Mouse (Mus musculus): ENCODE results near the gene Tom1.

Tom1 gene

DNA sequence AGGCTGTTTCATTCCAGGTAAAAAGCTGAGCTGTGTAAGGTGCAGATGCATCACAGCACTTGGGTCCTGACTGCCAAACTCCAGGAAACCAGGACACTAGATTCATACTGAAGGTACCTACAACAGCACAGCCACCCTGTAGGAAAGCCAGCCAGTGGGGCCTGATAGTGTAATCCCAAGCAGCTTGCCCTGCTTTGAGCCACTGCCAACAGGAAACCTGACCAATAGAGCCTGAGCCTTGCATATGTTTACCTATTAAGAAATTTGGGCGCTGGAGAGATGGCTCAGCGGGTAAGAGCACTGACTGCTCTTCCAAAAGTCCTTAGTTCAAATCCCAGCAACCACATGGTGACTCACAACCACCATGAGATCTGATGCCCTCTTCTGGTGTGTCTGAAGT lies 8.7 kb downstream of the Tom1 start:
- no peak for DNase-seq (ENCODE audit: low spot score)

DNA sequence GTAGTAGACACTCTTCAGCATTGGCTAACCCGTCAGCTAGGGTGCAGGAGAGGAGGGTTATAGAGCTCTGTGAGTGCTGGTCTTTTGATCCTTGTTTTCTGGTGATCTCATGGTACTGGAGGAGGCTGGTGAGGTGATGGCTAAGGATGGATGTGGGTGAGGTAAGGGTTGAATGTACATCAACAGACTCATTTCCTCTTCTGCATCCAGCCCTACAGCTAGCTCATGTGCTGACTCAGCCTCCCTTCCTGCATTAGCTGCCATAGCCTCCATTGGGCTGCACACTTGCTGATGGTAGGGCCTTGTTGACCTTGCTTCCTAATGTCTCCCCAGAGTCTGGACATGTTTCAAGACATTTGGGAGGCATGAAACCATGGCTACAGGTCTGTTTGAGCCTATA lies 9.5 kb downstream of the Tom1 start:
- DNase-seq (ENCODE audit: low spot score): no peak

DNA sequence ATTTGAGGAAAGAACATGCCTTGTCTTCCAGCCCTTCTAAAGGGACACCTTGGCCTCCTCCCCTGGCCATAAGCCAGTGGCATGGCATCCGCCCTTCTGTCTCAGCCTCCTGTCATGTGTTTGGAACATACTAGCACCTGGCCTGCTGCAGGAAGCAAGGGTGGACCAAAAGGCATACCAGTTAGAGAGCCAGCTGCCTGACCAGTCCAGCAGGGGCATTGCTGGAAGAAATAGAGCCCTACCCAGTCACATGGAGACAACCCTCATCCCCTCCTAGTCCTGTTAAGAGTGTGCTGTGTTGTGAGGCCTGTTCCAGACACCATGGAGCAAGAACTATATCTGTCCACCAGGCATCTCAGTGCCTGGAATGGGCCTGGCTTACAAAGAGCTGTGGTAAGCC lies 12.8 kb downstream of the Tom1 start:
- DNase-seq (ENCODE audit: low spot score): no peak

DNA sequence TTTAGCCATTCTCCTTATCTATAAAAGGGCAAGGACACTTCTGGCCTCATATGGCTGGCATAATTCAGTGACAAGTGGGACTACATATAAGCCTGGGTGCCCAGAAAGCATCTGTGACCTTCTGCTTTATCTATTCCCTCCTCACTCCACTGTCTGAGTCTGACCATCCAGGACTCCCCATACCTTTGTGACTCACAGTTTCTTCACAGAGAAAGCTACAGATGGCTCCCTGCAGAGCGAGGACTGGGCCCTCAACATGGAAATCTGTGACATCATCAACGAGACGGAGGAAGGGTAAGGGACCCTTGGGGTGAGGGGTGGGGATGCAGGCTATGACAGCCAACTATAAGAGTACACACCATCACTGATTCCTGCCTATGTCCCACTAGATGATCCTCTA lies 14.3 kb downstream of the Tom1 start:
- DNase-seq (ENCODE audit: low spot score): no peak

DNA sequence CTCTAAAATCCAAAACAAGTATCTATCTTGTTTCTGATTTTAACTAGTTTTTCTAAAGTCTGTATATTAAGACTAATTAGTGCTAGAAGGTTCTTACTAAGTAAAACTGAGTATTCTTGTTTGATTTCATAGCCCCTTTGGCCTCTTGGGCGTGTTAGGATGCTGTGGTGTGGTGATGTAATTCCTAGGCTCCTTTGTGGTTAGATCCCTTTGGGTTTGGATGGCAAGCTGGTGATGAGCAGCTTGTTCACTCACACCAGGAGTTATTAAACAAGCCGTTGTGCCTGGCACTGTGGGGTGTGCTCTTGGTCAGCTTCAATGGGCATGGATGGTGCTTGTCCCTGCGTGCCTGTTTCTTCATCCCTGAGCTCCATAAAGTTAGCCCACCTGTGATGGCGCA lies 19.8 kb downstream of the Tom1 start:
- DNase-seq (ENCODE audit: low spot score): no peak

DNA sequence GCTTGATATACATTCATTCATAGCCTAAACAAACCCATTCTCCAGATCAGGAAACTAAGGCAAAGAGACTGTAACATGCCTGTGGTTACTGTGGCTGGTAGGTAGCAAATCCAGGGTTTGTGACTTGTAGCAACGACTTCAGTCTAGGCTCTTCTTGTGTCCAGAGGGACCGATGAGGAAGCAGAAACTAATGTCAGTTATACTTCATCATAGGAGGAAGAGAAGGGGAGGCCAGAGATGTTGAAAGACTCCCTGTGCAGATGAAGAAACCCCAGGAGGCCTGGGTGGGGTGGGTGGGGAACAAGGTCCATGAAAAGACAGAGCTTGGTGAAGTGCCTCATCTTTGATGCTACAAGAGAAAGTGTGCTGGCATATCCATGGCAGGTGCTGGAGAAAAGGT lies 22.2 kb downstream of the Tom1 start:
- no peak for DNase-seq (ENCODE audit: low spot score)

DNA sequence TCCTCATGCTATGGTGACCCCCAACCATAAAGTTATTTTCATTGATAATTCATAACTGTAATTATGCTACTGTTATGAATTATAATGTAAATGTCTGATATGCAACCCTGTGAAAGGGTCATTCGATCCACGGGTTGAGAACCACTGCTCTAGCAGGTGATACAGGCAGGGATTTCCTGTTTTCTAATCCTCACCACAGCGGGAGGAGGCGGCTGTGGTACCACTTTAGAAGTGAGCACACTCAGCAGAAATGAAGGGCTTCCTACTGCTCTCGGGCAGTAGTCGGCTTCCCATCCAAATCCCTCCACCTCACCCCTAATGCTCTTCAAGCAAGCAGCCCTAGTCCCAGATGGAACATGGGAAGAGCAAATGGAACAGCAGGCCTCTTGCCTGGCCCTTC lies 26.5 kb downstream of the Tom1 start:
- DNase-seq (ENCODE audit: low spot score): no peak

DNA sequence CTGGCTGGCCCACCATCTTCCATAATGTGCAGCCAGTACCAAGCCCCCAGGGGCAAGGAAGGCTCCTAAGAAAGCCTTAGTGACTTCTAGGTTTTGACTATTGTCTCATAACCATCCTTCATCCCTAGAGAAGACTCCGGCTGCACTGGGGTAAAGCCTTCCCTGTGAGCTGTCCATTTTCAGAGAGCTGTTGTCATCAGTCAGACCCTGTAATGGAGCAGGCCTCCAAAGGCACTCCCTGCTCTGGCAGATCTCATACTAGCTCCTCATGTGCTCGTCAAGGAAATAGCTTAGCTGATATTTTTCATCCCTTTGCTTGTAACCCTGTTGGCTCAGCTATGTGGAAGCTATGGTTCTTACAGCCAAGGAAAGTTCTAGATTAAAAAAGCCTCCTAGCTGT lies 27.3 kb downstream of the Tom1 start:
- no peak for DNase-seq (ENCODE audit: low spot score)

DNA sequence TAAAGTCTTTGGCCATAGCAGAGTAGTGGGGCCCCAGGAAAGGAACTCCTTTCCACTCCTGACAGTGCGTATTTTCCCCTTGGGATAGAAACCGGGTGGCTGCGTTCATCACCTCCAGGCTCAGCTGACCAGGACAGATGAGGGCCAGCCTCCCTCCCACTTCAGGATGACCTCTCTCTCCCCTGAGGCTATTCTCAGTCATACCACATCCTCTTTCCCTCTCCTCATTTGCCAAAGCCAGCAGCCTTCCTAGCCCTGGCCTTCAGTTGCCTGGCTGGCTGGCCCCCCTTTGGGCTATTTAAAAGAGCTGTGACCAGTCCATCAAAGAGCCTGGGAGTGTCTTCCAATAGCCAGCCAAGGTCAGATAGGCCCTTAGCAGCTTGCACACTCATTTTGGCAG lies 29.8 kb downstream of the Tom1 start:
- DNase-seq (ENCODE audit: low spot score): no peak

DNA sequence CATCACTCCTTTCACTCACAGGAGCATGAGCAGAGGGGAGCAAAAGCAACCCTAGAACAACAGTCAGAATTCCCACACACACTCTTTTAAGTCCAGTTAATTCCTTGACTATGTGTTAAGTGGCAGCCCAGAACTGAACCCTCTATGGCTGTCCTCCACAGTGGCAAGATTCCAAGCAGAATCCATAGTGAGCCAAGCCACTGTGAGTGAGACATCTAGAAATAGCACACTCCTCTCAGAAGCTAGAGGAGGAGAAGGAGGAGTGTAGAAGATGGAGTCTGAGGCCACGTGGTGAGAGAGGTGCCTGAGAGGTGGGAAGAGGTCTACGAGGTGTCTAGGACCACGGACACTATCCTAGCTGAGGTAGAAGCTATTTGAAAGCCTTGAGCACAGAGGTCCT lies 31.3 kb downstream of the Tom1 start:
- no peak for DNase-seq (ENCODE audit: low spot score)

DNA sequence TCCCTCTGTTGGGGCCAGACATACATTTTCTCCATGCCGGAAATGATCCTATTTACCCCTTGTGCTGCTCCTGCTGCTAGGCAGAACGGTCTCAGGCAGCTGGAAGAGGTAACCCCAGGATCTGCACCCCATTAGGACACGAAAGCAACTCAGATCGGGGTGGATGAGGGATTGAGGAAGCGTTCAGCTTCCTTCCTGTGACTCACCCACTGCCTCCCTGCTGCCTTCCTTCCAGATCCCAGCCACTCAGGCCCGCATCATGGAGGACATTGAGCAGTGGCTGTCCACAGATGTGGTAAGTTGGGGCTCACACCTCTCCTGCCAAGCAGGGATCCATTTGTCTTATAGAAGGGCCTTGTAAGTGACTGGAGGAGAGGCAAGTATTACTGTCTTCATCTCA lies 33.8 kb downstream of the Tom1 start:
- no peak for DNase-seq (ENCODE audit: low spot score)

DNA sequence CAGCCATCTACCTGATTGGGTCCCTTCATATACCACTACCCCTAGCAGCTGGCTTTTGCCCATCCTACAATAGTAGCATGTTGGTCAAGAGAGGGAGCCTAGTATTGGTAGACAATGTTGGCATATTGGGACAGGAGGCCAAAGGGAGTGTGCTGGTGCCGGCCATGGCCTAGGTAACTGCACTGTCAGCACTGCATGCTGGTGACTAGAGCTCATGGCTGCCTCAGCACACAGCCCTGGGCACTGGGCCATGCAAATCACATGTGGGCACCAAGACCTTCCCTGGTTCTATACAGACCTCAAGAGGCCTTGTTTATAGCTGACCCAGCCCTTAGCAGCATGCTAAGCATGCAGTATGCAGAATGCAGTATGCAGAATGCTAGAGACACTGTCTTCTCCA lies 36.8 kb downstream of the Tom1 start:
- no peak for DNase-seq (ENCODE audit: low spot score)

DNA sequence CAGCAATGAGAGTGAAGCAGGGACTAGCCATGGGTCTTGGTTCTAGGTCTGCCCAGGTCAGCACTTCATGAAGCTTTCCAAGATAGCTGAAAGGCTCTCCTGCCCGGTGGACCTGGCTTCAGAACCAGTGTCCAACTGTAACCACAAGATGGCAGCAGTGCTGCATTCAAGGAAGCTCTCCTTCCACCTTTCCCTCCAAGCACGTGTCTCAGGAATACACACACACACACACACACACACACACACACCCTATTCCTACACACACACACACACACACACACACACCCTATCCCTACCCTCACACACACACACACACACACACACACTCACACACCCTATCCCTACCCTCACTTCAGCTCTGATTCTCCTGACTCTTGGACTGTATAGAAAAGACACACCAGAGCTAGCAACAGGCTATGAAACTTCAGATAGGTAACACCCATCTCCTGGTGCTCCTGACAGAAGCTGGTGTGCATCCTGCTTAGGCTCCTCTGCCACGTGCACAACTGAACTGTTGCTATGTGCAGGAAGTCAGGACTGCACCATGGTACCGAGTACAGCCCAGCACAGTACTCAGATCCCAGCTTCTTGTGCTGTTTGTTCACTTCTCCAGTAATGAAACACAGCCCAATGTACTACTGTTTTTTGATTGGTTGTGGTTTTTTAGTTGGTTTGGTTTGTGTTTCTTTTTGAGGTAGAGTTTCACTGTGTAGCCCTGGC lies 38.3 kb downstream of the Tom1 start:
- peak; percentile 42 for DNase-seq (ENCODE audit: low spot score)

DNA sequence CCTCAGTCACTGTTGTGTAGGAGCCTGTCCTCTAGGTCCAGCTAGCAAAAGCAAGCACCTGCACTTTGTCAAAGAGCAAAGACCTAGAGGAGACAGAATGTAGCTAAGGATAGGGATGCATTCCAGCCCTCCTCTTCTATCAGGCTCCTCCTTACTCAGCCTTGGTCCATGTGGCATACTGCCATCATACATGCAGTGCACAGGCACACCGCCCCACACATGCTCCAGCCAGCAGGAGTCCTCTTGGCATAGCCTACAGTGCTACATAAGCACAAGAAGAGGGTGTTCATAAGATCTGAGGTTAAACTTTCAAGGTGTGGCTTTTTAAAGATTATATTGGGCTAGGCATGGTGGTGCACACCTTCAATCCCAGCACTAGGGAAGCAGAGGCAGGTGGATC lies 41.4 kb downstream of the Tom1 start:
- DNase-seq (ENCODE audit: low spot score): no peak

DNA sequence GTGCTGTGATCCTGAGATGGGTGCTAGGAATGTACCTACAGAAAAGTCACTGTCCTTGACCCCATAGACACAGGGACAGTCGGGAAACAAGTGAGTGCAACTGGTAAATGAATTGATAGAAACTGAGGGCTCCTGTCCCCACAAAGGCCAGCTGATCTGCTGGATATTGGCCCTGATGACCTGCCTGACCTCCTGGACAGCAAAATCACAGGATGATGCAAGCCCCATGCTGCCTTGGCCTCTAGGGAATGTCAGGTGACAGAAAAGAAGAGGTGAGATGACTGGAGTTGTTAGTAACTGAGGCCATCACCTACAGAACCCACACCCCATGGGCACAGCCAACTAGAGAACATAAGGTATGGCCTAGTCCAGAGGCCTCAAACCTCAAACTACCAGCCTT lies 44.7 kb downstream of the Tom1 start:
- DNase-seq (ENCODE audit: low spot score): no peak

DNA sequence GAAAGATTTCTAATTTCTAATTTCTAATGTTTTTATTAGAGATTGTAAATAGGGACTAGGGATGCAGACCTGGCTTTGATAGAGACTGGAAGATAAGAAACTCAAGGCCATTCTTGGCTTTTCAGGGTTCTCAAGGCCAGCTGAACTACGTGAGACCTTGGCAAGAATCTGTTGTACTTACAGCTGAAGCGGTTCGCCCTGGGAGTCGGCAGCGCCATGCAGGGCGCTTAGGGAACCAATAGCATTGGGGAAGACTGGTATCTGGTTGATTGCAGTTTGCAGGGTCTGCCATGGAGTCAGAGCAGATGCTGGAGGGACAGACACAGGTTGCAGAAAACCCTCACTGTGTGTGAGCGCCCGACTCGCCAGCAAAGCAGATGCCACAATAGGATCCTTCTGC lies 45.3 kb downstream of the Tom1 start:
- no peak for DNase-seq (ENCODE audit: low spot score)

DNA sequence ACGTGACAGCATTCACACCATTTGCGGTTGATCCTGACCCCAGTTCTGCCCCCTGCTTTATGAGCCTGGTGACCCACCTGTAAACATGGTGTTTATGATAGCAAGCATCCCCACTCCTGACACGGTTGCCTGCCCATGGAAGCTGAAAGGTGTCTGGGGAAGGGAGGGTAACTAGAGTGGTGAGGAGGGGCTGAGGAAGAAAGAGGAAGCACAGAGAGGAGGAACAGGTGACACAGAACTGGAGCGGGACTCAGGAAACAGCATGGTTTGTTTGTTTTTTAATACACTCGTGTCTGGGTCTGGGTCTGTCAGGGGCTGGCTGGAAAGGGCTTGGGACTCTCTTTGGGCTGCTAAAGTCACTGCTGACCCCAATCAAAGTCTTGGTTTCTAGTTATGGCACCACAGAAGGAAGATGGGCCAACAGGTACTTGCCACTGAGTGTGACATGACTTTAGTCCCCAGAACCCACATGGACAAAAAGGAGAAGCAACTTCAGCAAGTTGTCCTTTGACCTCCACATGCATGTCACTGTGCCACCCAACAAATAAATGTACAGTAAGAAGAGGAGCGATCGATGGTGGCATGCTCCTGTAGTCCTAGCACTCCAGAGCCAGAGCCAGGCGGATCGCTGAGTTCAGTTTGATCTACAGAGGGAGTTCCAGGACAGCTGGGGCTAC lies 48.0 kb downstream of the Tom1 start:
- DNase-seq (ENCODE audit: low spot score): no peak

DNA sequence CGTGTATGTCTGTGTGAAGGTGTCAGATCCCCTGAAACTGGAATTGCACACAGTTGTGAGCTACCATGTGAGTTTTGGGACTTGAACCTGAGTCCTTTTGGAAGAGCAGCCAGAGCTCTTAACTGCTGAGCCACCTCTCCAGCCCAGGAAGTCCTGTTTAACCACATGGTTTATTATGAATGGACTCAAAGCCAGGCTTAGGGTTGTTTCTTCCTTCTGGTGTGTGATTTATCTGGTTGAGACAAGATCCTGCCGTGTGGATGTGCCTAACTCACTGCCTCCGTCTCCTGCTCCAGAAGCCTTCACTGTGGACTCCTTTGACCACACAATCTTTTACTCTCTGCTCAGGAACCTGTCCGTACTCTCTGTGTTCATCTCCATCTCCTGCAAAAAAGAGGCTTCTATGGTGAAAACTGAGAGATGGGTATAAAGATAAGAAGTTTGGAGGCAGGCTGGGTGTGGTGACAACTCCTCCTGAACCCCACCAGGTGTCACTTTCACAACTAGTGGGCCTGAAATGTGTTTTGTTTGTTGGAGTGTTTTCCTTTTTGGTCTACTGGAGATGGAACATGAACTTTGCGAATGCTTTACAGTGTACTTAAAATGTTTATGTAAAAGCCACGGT lies 48.8 kb downstream of the Tom1 start:
- DNase-seq (ENCODE audit: low spot score): no peak

DNA sequence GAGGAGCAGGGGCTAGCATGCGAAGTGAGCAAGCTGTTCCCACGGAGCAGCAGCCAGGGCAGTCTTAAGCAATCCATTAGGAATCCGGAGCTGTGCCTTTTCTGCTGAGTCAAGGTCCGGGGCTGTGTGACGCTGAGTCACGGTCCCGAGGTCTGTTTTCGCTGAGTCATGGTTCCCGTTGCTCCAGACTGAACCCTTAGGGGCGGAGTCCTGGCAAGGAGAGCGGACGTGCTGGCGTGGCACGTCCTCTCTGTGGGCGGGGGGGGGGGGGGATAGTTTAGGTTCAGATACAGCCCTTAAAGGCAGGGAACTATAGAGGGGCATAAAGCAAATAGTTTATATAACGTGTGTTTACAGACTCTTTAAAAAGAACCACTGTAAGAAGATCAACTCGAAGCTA lies 50.3 kb downstream of the Tom1 start:
- DNase-seq (ENCODE audit: low spot score): peak; percentile 70

DNA sequence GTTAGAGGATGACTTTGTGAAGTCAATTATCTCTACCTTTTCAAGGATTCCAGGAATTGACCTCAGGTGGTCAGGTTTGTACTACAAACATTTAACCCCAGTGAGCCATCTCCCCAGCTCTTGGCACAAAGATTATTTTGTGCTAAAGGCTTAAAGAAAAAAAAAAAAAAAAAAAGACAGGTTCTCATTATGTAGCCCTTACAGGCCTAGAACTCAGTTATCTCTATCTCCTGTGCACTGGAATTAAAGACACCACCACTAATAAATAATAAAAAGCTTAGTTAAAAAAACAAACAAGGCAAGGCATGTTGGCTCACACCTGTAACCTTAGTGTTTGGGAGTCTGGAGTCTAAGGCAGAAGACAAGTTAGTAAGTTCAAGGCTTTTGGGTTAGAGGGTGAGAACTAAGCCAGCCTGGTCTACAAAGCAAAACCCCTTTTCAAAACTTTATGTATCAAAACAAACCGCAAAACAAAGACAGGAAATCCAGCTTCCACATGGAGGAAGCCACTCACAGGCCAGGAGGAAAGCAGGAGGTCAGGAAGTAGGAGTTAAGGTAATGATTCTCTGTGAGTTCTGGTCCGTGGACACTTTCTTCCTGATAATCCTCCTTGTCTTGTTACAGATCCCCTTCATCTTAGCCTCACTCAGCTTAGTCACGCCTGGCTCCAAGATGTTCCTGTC lies 51.0 kb downstream of the Tom1 start:
- no peak for DNase-seq (ENCODE audit: low spot score)

DNA sequence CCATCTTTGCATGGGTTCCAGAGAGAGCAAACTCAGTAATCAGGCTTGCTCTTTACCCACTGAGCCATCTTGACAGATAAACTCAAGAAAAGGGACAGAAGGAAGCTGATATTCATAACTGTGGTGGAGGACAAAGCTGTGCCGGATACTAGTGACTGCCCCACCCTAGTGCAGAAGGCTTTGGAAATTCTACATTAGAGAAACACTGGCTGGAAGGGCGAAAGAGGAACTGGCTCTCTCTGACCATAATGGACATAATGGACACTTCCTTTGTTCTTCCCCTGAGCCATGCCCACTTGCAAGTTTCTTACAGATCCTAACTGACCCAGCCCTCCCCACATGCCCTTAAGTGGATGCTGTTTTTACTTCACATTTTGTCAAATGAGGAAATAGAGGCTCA lies 52.5 kb downstream of the Tom1 start:
- no peak for DNase-seq (ENCODE audit: low spot score)

DNA sequence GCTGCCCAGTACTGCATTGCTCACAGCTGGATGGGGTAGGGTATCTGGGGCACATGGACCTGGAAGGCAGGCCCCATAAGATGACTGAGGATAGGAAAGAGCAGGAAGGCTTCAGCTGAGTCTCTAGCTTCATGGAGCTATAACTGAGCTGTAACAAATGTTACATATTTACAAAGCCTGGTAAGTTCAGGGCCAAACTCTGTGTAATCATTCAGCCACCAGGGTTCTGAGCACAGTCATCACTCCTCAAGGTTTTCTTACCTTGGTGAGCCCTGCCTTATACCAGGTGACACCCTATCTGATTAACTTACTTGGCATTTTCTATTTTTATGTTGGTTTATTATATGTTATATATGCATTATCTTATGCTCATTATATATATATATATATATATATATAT lies 53.6 kb downstream of the Tom1 start:
- DNase-seq (ENCODE audit: low spot score): no peak

Measured in ovary, postnatal 10 days (tissue).